Mouse (Mus musculus) ES-E14 (cell line): Measurements from ENCODE around the gene Paqr7. TPM values are rescaled to one million over a fixed set of nuclear protein-coding genes. Genes with fewer than 3 reads are reported as not detected.

Experiments
- DNase-seq: peaks from one replicate; pipeline ENCODE4 v3.0.0-alpha.2; 2013; ENCODE audit warnings: low read depth, low spot score
- H3K27ac ChIP-seq: 2 replicates; pipeline ENCODE4 v1.5.1; 2012; ENCODE audit warnings: low read depth, mild to moderate bottlenecking, low read length, moderate library complexity, mixed read lengths; ENCODE audit not compliant: poor library complexity, insufficient read depth, severe bottlenecking
- H3K36me3 ChIP-seq: 2 replicates; pipeline ENCODE4 v1.6.1; 2012; ENCODE audit warnings: mild to moderate bottlenecking, low read length, moderate library complexity, mixed read lengths; ENCODE audit not compliant: control insufficient read depth, poor library complexity, insufficient read depth, severe bottlenecking
- H3K4me1 ChIP-seq, 2 experiments: fragments of 150-350 bp in 1 of 2; sonication (generic) in 1 of 2; 2 replicates each; pipeline ENCODE4 v1.6.1; 2012; ENCODE audit warnings: low read length in 2 of 2, mild to moderate bottlenecking in 1 of 2, mixed read lengths in 1 of 2; ENCODE audit not compliant: control insufficient read depth in 2 of 2, insufficient read depth in 2 of 2, poor library complexity in 1 of 2
- H3K4me3 ChIP-seq, 2 experiments: fragments of 150-350 bp in 1 of 2; sonication (generic) in 1 of 2; 2 replicates each; pipeline ENCODE4 v1.5.1; 2012; ENCODE audit warnings: low read length in 2 of 2, low read depth in 1 of 2, mild to moderate bottlenecking in 1 of 2, mixed read lengths in 1 of 2; ENCODE audit not compliant: insufficient read depth in 1 of 2, poor library complexity in 1 of 2, severe bottlenecking in 1 of 2
- H3K9ac ChIP-seq: 2 replicates; pipeline ENCODE4 v1.6.1; 2012; ENCODE audit warnings: low read depth, mild to moderate bottlenecking, low read length, mixed read lengths; ENCODE audit not compliant: poor library complexity, insufficient read depth, severe bottlenecking
- H3K9me3 ChIP-seq: fragments of 150-350 bp; sonication (generic); 2 replicates; pipeline ENCODE4 v1.6.1; 2012; ENCODE audit warnings: low read depth, mild to moderate bottlenecking, low read length; ENCODE audit not compliant: control insufficient read depth, insufficient read depth
- CHD2 ChIP-seq: IDR thresholded peaks from 2 replicates; pipeline ENCODE4 v1.6.1; 2014; ENCODE audit warnings: mild to moderate bottlenecking, low read depth, low read length, inconsistent platforms
- HCFC1 ChIP-seq: IDR thresholded peaks from 2 replicates; pipeline ENCODE4 v1.6.1; 2012; ENCODE audit warnings: low read length, inconsistent platforms, borderline replicate concordance; ENCODE audit not compliant: insufficient read depth
- MAFK ChIP-seq: IDR thresholded peaks from 2 replicates; pipeline ENCODE4 v1.6.1; 2014; ENCODE audit warnings: mild to moderate bottlenecking, low read depth, low read length, inconsistent platforms; ENCODE audit not compliant: insufficient read depth
- ZC3H11A ChIP-seq: IDR thresholded peaks from 2 replicates; pipeline ENCODE4 v1.6.1; 2012; ENCODE audit warnings: low read depth, mild to moderate bottlenecking, inconsistent platforms, low read length, borderline replicate concordance
- ZNF384 ChIP-seq: IDR thresholded peaks from 2 replicates; pipeline ENCODE4 v1.6.1; 2012; ENCODE audit warnings: low read depth, low read length, inconsistent platforms
- in situ Hi-C, 2 experiments: fragments of 600-800 bp; cut with MboI; formaldehyde crosslinking; loops; one replicate each; pipeline ENCODE4 v1.15.1; 2025; ENCODE audit warnings: low sequenced_read_pairs in 2 of 2, inconsistent platforms in 1 of 2; ENCODE audit not compliant: unreplicated experiment in 2 of 2
- total RNA-seq: library from RNA; depleted of rRNA; stranded (reverse); fragments of 300-350 nt; gene quantifications from 2 replicates; pipeline ENCODE4 v1.2.3, GENCODE M21; 2012

Gene Paqr7
- total RNA-seq, 1 experiment = 4.8 TPM

DNA sequence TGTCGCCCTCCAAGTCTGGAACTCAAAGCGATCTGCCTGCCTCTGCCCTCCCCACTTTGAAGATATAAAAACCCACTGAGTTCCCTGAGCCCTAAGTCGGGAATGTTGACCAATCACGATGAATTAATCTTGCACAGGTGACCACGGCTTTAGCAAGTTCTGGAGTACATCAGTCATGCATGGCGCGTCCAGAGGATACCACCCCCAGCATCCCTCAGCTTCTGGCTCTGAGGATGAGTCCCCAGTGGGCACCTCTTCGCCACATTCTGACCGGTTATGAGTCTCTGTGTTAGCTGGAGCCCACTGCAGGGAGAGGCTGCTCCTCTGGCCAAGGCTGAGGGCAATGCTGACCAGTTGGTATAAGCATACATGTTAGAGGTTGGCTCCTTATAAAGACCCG lies 12.3 kb upstream of the Paqr7 start:
- Histone ChIP-seq H3K4me3 (no peak overlapping the region), H3K4me1 (peaks cover 0 to 4% of the 10 kb centered on the region in 2 experiments; a peak in 1 of 4 replicates), H3K27ac (no peak overlapping the region), H3K9me3 (no peaks in the 10 kb centered on the region), H3K36me3 (no peaks in the 10 kb centered on the region), H3K9ac (no peak overlapping the region)
- in situ Hi-C loops = no loop called here
- no peak for TF ChIP-seq MAFK
- TF ChIP-seq HCFC1 = no peak
- TF ChIP-seq CHD2 = no peak
- TF ChIP-seq ZNF384 = no peak
- no peak for TF ChIP-seq ZC3H11A
- DNase-seq = no peak

DNA sequence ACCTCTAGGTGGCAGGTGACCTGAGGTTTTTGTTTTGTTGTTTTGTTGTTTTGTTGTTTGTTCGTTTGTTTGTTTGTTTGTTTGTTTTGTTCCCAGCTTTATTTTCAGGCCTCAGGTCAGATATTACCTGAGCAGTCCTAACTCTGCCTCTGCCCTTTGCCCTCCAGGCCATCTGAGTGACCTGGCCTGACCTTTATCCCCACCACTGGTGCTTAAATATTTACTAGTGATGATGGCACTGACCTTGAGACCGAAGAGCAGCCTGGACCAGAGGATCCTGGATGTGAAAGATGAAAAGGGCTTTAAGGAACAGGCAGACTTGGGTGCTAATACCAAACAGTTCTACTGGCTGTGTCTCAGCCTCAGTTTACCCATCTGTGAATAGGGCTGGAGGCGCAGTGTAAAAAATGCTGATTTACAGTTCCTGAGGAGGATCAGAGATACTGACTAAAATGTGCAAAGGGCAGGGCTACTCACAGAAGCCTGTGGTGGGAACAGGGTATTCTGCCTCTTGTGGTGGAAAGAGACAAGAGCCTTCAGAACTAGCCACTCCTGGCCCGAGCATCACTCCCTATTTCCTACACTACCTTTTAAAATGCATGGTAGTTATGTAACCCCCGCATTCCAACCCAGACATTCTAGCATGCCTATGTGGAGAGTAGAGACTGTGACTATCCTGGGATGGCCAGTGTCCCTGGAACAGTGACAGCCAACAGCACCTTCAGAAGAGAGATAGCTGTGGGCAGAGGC lies 11.2 kb upstream of the Paqr7 start:
- Histone ChIP-seq H3K4me3 (no peak overlapping the region), H3K27ac (no peak overlapping the region), H3K36me3 (no peaks in the 10 kb centered on the region), H3K9ac (no peak overlapping the region), H3K9me3 (no peaks in the 10 kb centered on the region), H3K4me1 (peaks cover 0 to 4% of the 10 kb centered on the region in 2 experiments; a peak in 1 of 4 replicates)
- in situ Hi-C loops = no loop called here
- no peak for DNase-seq
- TF ChIP-seq ZNF384 (no peak), HCFC1 (no peak), ZC3H11A (no peak), MAFK (no peak)

DNA sequence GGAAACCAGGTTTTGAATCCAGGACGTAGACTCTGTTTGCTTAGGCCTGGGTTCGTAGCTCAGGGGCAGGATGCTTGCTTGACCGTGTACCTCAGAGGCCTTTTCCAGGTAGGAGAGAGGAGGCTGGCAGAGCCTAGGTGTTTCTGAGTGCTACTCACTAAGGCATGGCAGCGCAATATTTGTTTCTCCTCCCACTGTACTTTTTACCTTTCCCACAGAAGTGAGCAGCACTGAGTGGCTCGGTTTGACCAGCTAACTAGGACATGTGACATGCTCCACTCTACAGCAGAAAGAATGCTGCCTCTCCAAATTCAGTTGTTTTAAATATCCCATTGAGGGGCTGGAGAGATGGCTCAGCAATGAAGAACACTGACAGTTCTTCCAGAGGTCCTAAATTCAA lies 8.3 kb upstream of the Paqr7 start:
- DNase-seq = no peak

DNA sequence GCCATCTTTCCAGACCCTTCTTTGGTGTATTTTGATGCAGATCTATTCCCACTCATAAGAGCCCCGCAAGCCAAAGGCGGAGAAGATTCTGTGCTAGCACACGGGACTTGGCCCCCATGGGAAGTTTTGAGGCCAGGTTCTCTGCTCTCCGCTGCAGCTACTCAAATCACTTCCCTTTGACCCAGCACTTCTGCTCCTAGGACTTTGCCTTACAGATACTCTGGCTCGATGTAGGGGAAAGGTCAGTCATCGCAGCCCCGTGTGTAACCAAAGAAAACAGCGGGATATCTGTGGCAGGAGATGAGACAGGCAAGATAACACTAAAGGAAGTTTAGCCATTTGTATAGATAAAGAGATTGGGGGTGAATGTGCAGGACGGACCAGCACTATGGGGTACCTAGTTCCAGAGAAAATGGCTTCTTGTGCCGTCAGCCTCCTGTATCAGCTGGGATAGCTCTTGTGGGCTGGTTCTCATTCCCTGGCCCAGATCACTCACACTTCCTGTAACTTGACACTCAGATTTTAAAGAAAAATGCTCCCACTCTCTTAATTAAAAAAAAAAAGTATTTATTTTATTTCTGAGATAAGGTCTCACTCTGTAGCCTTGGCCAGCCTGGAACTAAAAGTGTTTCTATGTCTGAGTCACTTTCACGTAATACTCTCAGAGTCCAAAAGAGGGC lies 6.4 kb upstream of the Paqr7 start:
- peaks cover 2 to 10% of the 10 kb centered on the region in 2 experiments; a peak in 3 of 4 replicates for H3K4me1 ChIP-seq
- TF ChIP-seq ZNF384 (no peak), CHD2 (no peak)
- no peaks in the 10 kb centered on the region for H3K9me3 ChIP-seq
- H3K9ac ChIP-seq = no peak overlapping the region
- in situ Hi-C loops = no loop called here
- no peaks in the 10 kb centered on the region for H3K36me3 ChIP-seq
- DNase-seq = no peak
- H3K4me3 ChIP-seq = no peak overlapping the region
- no peak overlapping the region for H3K27ac ChIP-seq

More for the DNA sequence above, 8.3 kb upstream of the Paqr7 start:
- Histone ChIP-seq H3K27ac (no peak overlapping the region), H3K4me3 (no peak overlapping the region), H3K9me3 (no peaks in the 10 kb centered on the region), H3K9ac (no peak overlapping the region), H3K36me3 (no peaks in the 10 kb centered on the region), H3K4me1 (no peaks in the 10 kb centered on the region)
- in situ Hi-C loops = no loop called here
- TF ChIP-seq ZC3H11A = no peak
- no peak for TF ChIP-seq CHD2
- no peak for TF ChIP-seq MAFK
- TF ChIP-seq ZNF384 = no peak
- TF ChIP-seq HCFC1 = no peak
